Mouse (Mus musculus) gastrocnemius, adult 8-10 months (tissue): ENCODE data around the gene Sdcbp2. TPM values are rescaled to one million over a fixed set of nuclear protein-coding genes. Genes with fewer than 3 reads are reported as not detected.
"Not testable (repeated sequence)": the region's sequence is repeated elsewhere in the genome, so short reads cannot be mapped to it uniquely, and the experiment has no call there.

Experiments
- DNase-seq, 2 experiments: peaks; one replicate each; pipeline ENCODE4 v3.0.0; 2022; ENCODE audit warnings: low spot score in 2 of 2
- total RNA-seq, 4 experiments: library from RNA; stranded (reverse); gene quantifications; 2 replicates each; pipeline ENCODE4 v1.2.4; 2022

Sdcbp2 gene
- total RNA-seq, 4 experiments from 2014 or later = 0.17 to 1.1 (median 0.82) TPM

- DNase-seq = no peak
Observed at GRCm38 (mm10) chr2:151566856-151567255, 5.6 kb upstream of the Sdcbp2 start.

DNA sequence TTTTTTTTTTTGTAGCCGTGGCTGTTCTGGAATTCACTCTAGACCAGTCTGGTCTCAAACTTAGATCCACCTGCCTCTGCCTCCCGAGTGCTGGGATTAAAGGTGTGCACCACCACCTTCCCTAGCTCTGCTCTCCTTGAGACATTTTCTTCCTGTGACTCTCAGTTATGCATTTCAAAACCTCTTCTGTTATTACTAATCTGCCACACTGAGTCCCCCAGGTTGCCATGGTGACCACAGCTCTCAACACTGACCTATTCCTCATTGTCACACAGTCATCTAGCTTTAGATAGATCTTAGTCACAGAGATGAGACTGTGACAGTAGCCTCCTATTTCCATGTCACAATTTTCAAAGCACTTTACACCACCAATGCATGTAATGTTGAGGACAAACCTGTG lies 3.0 kb upstream of the Sdcbp2 start:
- DNase-seq = no peak

DNA sequence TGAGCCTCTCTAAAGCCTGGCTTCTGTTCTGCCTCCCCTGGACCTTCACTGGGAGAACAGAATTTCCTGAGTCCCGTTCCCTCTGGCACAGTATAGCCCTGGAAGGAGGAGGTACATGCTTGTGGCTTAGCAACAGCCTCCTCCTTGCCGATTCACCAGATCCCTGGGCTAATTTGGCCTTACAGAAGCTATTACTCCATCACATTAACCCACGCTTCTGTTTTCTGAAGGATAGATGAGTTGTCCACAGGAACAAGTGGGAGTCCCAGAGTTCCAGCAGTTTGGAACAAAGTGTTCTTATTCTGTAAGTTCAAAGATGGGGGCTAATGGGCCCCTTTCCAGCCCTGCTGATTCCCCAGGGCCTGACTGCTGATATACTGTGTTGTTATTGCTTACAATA lies 1.2 kb downstream of the Sdcbp2 start:
- no peak for DNase-seq

GRCm38 (mm10) chr2:151574607-151575006 lies 2.2 kb downstream of the Sdcbp2 start:
- no peak for DNase-seq

- no peak for DNase-seq
Observed at GRCm38 (mm10) chr2:151575119-151575698, 2.8 kb downstream of the Sdcbp2 start.

GRCm38 (mm10) chr2:151575699-151576389 lies 3.4 kb downstream of the Sdcbp2 start:
- DNase-seq = peak; percentile 78 to 87

DNA sequence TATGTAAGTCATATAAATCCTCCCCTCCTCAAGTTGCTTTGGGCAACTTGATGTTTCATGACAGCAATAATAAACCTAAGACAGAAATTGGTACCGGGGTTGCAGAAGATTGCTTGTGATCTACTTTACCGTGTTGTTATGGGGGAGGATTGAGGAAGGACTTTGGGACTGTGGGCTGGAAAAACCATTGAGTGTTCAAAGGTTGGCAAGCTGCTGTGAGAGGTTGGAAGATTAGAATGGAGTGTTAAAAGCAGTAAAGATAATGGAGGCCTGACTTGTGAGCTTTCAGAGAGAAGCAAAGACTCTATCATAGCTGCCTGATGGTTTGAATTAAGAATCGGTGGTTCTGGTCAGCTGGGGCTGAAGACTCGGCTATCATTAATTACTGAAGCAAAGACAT lies 6.8 kb downstream of the Sdcbp2 start:
- DNase-seq = no peak

GRCm38 (mm10) chr2:151580945-151581344 lies 8.5 kb downstream of the Sdcbp2 start:
- DNase-seq = no peak

GRCm38 (mm10) chr2:151585934-151586333 lies 13.5 kb downstream of the Sdcbp2 start:
- DNase-seq = no peak

DNA sequence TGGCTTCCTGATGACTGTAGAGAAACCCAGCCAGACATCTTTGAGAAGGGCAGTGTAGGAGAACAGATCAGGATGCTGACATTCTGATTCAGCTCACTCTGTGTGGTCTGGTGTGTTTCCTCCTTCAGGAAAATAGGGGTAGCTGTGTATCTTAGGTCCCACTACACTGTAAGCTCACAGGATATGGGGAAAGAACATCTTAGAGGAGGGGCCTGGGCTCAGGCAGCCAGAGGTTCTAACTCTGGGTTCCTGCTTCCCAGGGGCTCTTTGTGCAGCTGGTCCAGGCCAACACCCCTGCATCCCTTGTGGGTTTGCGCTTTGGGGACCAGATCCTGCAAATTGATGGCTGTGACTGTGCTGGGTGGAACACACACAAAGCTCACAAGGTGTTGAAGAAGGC lies 14.4 kb downstream of the Sdcbp2 start:
- DNase-seq = no peak

DNA sequence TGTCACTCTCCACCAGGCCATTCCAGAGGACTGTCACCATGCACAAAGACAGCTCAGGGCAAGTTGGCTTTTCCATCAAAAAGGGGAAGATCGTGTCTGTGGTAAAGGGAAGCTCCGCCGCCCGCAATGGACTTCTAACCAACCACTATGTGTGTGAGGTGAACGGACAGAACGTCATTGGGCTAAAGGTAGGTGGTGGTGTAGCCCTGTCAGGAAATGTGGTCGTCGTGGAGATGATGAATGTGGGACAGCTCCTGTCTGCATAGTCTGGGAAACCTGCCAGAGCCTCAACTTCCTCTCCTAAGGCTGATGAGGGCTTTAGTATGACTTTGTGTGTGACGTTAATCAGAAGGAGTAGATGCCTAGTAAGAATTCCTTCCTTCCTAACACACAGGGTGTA lies 14.9 kb downstream of the Sdcbp2 start:
- no peak for DNase-seq

DNA sequence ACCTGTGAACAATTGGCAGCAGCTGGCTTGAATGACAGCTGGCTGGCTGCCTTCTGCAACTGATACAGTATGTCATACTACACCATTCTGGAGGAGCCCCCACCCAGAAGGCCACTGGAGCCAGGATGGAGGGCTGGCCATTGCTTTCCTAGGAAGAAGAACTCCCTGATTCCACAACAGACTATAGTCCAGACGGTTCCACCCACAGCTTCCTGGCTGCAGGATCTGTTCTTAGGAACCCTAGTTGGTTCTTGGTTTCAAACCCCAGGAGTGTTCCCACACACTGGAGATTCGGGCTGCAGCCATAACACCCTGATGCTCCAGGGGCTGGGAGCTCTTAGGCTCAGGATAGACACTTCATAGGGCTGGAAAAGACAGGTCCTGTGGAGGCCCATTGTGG lies 25.6 kb downstream of the Sdcbp2 start:
- DNase-seq = no peak

DNA sequence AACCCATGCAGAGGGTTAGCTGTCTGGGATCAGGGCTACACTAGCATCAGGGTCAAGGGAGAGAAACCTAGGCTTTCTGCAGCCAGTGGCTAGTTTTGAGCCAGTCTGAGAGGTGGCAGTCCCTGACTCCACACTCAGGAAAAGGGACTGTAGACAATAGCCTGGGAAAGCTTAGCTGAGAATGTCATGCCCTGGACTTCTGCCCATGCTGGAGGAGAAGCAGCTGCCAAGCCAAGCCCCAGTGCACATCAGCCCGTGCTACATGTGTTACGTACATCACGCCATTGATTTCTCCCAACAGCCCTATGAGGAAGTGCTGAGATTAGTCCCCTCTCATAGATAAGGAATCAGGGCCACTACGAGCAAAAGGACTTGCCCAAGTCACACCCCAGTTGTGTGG lies 29.7 kb downstream of the Sdcbp2 start:
- DNase-seq = no peak

DNA sequence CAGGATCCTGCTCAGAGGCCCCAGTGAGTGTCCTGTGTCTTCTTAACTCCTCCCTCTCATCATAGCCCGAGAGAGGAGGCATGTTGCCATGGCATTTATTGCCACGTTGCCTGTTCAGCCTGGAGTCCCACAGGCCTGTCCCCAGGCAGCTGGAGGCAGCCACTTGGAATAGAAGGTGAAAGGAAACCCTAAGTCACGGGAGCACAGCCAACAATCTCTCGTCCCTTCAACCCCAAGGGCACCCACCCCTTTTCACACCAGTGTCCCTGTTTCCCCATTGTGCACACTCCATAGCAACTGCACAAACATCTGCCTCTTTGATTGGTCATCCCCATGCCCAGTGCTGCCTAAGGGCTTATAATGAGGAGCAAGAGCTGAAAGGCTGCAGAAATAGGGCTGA lies 31.2 kb downstream of the Sdcbp2 start:
- DNase-seq = no peak

DNA sequence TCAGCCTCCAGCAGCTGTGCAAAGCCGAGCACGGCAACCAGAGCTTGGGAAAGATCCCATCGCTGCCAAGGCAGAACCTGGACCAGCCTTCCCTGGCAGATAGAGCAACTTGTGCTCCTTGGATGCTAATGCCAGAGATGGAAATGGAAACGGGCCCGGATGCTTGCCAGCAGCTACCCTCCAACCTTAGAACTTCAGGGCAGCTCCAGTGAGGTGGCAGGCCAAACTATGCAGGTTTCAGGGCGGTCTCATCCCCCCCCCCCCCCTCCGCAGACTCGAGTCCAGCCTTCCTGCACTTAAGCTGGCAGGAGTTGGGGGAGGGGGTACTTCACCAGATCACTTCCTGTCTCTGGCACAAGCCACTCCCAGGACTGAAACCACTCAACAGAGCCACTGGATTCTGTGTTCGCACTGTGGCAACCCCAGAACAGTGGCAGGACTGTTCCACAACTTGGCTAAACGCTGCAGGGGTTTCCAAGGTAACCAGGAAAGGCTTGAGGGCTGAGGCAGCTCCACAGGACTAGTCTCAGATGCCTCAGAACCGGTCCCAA lies 33.1 kb downstream of the Sdcbp2 start:
- peak; percentile 45 to 65 for DNase-seq

DNA sequence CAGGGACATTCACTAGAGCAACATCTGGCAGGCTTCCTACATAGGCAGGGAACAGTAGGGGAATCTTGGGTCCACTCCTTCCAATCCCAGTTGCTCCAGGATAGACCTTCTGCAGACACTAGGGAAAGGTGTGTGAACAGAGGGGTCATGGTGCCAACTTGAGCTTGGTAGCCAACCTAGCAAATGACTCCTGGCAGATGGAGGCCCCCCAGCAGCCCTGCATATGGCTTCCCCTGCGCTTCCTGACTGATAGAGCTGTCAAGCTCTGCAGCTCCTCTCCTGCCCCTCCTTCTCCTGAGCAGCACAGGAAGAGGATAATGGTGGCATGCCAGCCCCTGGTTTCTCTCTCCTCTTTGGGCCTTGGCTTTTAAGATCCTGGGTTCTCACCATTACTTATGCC lies 36.0 kb downstream of the Sdcbp2 start:
- no peak for DNase-seq

- DNase-seq = no peak
Observed at GRCm38 (mm10) chr2:151609974-151610373, 37.6 kb downstream of the Sdcbp2 start.

DNA sequence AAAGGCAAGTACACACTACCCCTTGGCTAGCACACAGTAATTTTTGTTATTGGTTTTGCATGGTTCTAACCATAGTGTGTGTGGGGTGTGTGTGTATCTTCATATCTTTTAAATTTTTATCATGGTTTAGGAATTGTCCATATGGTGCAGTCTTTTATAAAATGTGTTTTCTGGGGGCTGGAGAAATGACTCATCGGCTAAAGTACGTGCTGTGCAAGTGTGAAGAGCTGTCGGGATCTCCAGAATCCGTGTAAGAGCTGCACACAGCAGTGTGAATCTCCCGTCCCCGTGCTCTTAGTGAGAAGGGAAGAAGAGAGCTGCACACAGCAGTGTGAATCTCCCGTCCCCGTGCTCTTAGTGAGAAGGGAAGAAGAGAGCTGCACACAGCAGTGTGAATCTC lies 43.4 kb downstream of the Sdcbp2 start:
- not testable (repeated sequence) for DNase-seq

DNA sequence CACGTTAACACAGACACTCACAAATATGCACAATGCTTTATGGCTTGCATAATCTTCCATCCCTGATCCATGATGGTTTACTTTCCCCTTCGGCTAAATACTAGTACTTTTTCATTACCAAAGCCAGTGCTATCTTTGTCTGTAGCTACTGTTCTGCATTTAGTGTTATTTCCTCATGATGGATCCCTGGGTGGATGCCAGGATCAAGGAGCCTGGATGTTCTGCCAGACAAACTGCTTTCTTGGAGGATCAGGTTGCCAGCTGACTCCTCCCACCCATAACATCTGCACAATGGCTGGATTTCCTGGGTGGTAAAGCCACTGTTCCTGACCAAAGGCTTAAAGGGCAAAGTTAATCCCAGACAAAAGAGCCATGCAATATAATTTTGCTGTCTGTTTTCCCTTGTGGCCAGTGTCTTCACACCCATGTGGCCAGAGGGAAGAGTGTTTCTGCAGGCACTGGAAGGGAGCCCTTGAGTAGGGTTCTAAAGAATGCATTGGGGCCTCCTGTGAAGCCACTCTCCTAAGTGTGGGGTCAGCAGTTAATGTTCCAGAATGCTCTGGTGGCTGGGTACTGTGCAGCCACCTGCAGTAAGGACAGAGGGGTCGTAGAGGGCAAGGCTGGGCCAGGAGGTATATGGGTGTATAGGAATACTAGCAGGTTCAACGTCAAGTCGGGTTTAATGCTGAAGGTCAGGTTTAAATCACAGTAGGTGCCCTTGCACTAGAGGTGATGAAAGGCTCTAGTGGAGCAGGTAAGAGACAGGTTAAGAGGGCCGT lies 44.3 kb downstream of the Sdcbp2 start:
- no peak for DNase-seq

GRCm38 (mm10) chr2:151623776-151624175 lies 51.4 kb downstream of the Sdcbp2 start:
- no peak for DNase-seq

- DNase-seq = no peak
Observed at GRCm38 (mm10) chr2:151626296-151626695, 53.9 kb downstream of the Sdcbp2 start.

DNA sequence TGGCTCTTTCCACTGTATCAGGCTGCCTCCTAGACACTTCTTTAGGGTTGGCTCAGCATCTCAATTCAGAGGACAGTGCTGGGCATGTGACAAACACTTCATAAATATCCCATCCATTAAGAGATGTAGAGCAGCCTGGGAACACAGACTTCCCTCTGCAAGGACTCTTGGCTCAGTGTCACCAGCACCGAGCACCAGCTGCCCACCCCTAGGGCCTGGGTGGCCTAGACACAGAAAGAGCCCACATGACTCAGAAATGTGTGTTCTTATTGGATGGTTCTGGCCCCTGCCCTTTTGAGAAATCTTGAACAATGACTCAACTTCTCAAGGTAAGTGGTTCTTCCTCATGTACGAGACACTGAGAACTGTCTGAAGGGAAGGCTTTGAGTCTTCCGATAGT lies 55.6 kb downstream of the Sdcbp2 start:
- DNase-seq = no peak
